ENCODE assay signal across 29 mouse cellular contexts in the genomic region with DNA sequence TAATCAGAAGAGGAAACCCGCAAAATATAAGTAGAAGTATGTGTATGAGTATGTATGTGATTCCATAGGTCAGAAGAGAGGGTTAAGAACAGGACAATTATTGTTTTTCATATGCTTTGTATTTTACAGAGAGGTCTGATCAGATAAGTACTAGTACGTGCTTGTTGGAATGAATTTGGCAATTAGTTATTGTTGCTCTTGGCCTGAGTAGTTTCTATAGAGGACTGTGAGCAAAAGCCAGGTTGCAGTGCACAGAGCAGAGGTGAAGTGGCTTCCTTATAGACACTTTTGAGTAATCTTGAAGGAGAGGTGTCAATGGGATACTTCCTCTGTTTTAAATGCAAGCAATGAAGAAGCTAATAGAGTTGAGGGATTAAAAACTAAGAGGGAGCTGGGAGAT.
"Had no signal": no experiment of that assay in that cellular context is flagged by ENCODE, and none has a peak within 500 bp of the region (broad histone marks: within the 10 kb centered on the region; RNA-seq: fewer than 3 reads in every experiment).

No protein-coding gene starts in this region.

- H3K4me1 ChIP-seq: limb, embryonic 10.5 days; limb, embryonic 12.5 days; limb, embryonic 13.5 days; limb, embryonic 15.5 days; liver, embryonic 12.5 days; liver, embryonic 13.5 days; liver, embryonic 15.5 days; lung, embryonic 15.5 days; midbrain, embryonic 10.5 days; midbrain, embryonic 12.5 days; midbrain, embryonic 13.5 days; midbrain, embryonic 15.5 days had no signal

- H3K9me3 ChIP-seq: limb, embryonic 10.5 days; limb, embryonic 12.5 days; limb, embryonic 13.5 days; limb, embryonic 15.5 days; liver, embryonic 12.5 days; liver, embryonic 13.5 days; liver, embryonic 15.5 days; lung, embryonic 15.5 days; megakaryocyte, embryonic 14.5 days; midbrain, embryonic 10.5 days; midbrain, embryonic 12.5 days; midbrain, embryonic 13.5 days; midbrain, embryonic 15.5 days had no signal

- DNase-seq: left cerebral cortex, postnatal 4 days; liver; liver, embryonic 13.5 days; liver, postnatal 0 days; lung, adult 18-20 months; lung, adult 2 months; lung, embryonic 14.5 days; lung, postnatal 10 days; lung, postnatal 14 days; lung, postnatal 36 days; lung, postnatal 4 days; midbrain, embryonic 14.5 days had no signal

- H3K27me3 ChIP-seq: limb, embryonic 12.5 days; limb, embryonic 13.5 days; limb, embryonic 15.5 days; liver, embryonic 12.5 days; liver, embryonic 13.5 days; liver, embryonic 15.5 days; lung, embryonic 15.5 days; megakaryocyte, embryonic 14.5 days; midbrain, embryonic 12.5 days; midbrain, embryonic 13.5 days; midbrain, embryonic 15.5 days had no signal

- H3K27ac ChIP-seq: limb, embryonic 10.5 days; limb, embryonic 12.5 days; limb, embryonic 13.5 days; limb, embryonic 15.5 days; liver, embryonic 12.5 days; liver, embryonic 13.5 days; liver, embryonic 14.5 days; liver, embryonic 15.5 days; lung, embryonic 15.5 days; macrophage; midbrain, embryonic 10.5 days; midbrain, embryonic 12.5 days; midbrain, embryonic 13.5 days; midbrain, embryonic 15.5 days had no signal

- H3K36me3 ChIP-seq: limb, embryonic 10.5 days; limb, embryonic 12.5 days; limb, embryonic 13.5 days; limb, embryonic 15.5 days; liver, embryonic 12.5 days; liver, embryonic 13.5 days; liver, embryonic 15.5 days; lung, embryonic 15.5 days; midbrain, embryonic 10.5 days; midbrain, embryonic 12.5 days; midbrain, embryonic 13.5 days; midbrain, embryonic 15.5 days had no signal

- H3K9ac ChIP-seq: limb, embryonic 12.5 days; limb, embryonic 13.5 days; limb, embryonic 15.5 days; liver, embryonic 12.5 days; liver, embryonic 13.5 days; liver, embryonic 14.5 days; liver, embryonic 15.5 days; liver, postnatal 0 days; lung, embryonic 14.5 days; lung, embryonic 15.5 days; midbrain, embryonic 12.5 days; midbrain, embryonic 13.5 days; midbrain, embryonic 15.5 days had no signal

- H3K4me3 ChIP-seq: limb, embryonic 10.5 days; limb, embryonic 12.5 days; limb, embryonic 13.5 days; limb, embryonic 15.5 days; liver, embryonic 12.5 days; liver, embryonic 13.5 days; liver, embryonic 15.5 days; lung, embryonic 15.5 days; midbrain, embryonic 10.5 days; midbrain, embryonic 12.5 days; midbrain, embryonic 13.5 days; midbrain, embryonic 15.5 days; myocyte had no signal

- H3K4me2 ChIP-seq: limb, embryonic 12.5 days; limb, embryonic 13.5 days; limb, embryonic 15.5 days; liver, embryonic 11.5 days; liver, embryonic 12.5 days; liver, embryonic 13.5 days; liver, embryonic 15.5 days; lung, embryonic 14.5 days; lung, embryonic 15.5 days; midbrain, embryonic 11.5 days; midbrain, embryonic 12.5 days; midbrain, embryonic 13.5 days; midbrain, embryonic 15.5 days had no signal
